Mouse (Mus musculus) lung, postnatal 0 days (tissue): ENCODE measurements at regions not wholly inside any gene's neighbourhood (a gene's known extent, or its start where the extent isn't known, plus 50 kb on each side); places are given as distances from the start of the nearest gene placed in this dataset.

Source experiments
- CTCF ChIP-seq: IDR thresholded peaks from 2 replicates; pipeline ENCODE4 v1.5.1; 2016; ENCODE audit warnings: antibody characterized with exemption, mild to moderate bottlenecking
- EP300 ChIP-seq: IDR thresholded peaks from 2 replicates; pipeline ENCODE4 v1.6.1; 2016; ENCODE audit warnings: antibody characterized with exemption, mild to moderate bottlenecking, control low read depth

GRCm38 (mm10) chr3:72323877-72324276 lies 643.8 kb downstream of the Sis start:
- no peak for TF ChIP-seq CTCF
- no peak for TF ChIP-seq EP300
